Mouse (Mus musculus) heart, adult 2 months (tissue): ENCODE measurements around the gene Pkhd1.

Experiments used
- CTCF ChIP-seq: fragments of 200-600 bp; IDR thresholded peaks from 2 replicates; pipeline ENCODE4 v1.8.1; 2022; ENCODE audit warnings: antibody characterized with exemption, mild to moderate bottlenecking, moderate library complexity
- POLR2A ChIP-seq: fragments of 200-500 bp; IDR thresholded peaks from 2 replicates; pipeline ENCODE4 v1.6.1; 2011; ENCODE audit warnings: mild to moderate bottlenecking, low read depth, low read length, control low read depth; ENCODE audit not compliant: insufficient read depth

- no peak for TF ChIP-seq CTCF
- TF ChIP-seq POLR2A: no peak
Observed at GRCm38 (mm10) chr1:20655085-20655484, 37.2 kb upstream of the Pkhd1 start.
